Mouse (Mus musculus) large intestine, adult 2 months (tissue): ENCODE measurements around the gene 4933406M09Rik. TPM values are rescaled to one million over a fixed set of nuclear protein-coding genes. Genes with fewer than 3 reads are reported as not detected.

ENCODE experiments used
- DNase-seq: peaks from one replicate; pipeline ENCODE4 v3.0.0-alpha.2; 2012; ENCODE audit warnings: low read depth, low spot score
- WGBS: fragments of 180-500 bp; shearing (Covaris S2); methylation state at CpG from one replicate; pipeline ENCODE4 v1.1.7; 2018; 5-methylcytosine and 5-hydroxymethylcytosine counted together
- polyA plus RNA-seq: library from polyadenylated mRNA; depleted of rRNA; stranded (reverse); fragments of >200 nt; gene quantifications from 2 replicates; pipeline ENCODE4 v1.2.3, GENCODE M21; 2012

Gene 4933406M09Rik
- polyA plus RNA-seq, 1 experiment, result not detected

- WGBS, result 50% methylated on average over 9 of the region's 9 CpGs
- no peak for DNase-seq
These were observed 16.9 kb upstream of the 4933406M09Rik start for GRCm38 (mm10) chr1:134368777-134369337.

DNA sequence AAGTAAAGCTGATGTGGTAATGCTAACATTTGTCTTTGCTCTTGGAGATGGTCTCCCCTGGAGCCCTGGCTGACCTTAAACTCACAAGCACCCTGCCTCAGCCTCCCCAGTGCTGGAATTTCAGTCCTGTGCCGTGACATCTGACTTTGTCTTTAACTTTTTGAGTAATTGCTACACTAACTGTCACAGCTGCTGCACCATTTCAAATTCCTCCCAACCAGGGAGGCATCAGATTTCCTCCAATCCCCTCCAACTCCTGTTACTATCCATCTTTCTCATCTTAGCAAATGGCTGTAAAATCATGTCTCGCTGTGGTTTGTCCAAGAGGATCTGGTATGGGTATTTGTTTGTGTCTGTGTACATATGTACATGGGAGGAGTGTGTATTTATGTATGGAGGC lies 11.6 kb upstream of the 4933406M09Rik start:
- DNase-seq, result no peak
- WGBS, result 70% methylated on average over 2 of the region's 2 CpGs

DNA sequence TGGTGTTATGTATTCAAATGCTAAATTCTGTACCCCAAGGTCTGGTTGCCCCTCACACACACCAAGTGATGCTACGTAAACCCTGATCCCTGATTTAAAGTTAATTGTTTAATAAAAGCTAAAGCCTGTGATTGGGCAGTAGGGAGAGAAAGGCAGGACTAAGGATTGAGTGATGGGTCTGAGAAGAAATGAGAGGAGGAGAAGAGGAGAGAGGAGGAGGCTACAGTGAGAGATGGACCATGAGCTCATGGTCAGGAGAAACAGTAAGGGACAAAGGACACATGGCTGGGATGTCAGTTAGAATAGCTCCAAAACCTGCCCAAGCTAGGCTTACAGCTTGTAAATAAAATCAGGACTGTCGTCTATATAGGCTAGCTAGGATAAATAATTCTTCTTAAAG lies 4.7 kb upstream of the 4933406M09Rik start:
- 65% methylated on average over 2 of the region's 2 CpGs for whole genome bisulfite sequencing
- DNase-seq, result no peak

GRCm38 (mm10) chr1:134381795-134382625 lies 3.7 kb upstream of the 4933406M09Rik start:
- 2% methylated on average over 19 of the region's 19 CpGs for WGBS
- no peak for DNase-seq

DNA sequence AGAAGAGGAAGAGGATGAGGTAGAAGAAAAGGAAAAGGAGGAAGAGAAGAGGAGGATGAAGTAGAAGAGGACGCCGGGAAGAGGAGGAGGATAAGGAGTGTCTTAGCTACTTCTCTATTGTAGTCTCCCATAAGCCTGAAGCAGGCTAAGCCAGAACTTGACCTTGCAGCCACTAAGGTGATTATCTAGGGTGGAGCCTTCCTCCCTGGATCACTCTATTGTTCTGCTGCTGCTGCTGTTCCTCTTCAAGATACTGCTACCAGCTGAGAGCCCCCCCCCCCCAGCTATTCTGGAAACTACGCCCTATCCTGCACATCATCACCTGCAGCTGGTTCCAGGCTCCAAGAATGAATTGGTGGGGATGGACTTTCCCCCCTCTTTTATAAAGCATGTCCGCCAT lies 1.2 kb upstream of the 4933406M09Rik start:
- 75% methylated on average over 4 of the region's 4 CpGs for WGBS

GRCm38 (mm10) chr1:134385176-134385575 lies 564 bp upstream of the 4933406M09Rik start:
- DNase-seq, result no peak

More for the DNA sequence above, 1.2 kb upstream of the 4933406M09Rik start:
- no peak for DNase-seq

DNA sequence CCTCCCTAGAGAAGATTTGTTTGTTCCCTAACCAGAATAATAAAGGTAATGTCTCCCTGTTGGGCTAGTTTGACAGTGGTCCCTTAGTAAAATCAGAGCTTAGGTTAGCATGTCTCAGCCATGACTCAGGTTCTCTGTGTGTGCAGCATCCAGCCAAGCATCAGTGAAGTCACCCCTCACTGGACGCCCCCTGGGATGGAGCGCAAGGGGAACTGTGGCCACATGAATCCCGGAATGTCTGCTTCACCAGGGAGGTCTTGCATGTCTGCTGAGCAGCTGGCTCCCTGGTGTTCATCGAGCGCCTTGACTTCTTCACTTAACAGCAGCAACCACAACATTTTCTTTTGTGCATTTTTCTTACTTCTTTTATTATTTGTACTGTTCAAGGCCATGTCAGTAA lies 8.1 kb downstream of the 4933406M09Rik start:
- WGBS, result 58% methylated on average over 5 of the region's 5 CpGs
- no peak for DNase-seq

DNA sequence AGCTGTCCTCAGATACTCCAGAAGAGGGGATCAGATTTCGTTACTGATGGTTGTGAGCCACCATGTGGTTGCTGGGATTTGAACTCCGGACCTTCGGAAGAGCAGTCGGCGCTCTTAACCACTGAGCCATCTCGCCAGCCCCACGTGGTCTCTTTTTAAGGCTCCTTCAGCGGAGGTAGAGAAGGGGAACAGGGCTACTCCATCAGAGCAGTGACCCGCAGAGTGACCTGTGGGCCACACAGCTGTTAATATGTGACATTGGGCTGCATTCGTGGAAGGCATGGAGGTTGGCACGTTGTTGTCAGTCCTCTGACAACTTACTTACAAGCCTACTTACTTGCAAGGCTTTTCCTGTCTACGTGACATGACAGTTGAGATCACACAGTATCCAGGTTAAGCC lies 12.5 kb downstream of the 4933406M09Rik start:
- no peak for DNase-seq
- 90% methylated on average over 12 of the region's 12 CpGs for WGBS

GRCm38 (mm10) chr1:134399735-134400134 lies 14.0 kb downstream of the 4933406M09Rik start:
- DNase-seq, result no peak
- 64% methylated on average over 5 of the region's 5 CpGs for WGBS

DNA sequence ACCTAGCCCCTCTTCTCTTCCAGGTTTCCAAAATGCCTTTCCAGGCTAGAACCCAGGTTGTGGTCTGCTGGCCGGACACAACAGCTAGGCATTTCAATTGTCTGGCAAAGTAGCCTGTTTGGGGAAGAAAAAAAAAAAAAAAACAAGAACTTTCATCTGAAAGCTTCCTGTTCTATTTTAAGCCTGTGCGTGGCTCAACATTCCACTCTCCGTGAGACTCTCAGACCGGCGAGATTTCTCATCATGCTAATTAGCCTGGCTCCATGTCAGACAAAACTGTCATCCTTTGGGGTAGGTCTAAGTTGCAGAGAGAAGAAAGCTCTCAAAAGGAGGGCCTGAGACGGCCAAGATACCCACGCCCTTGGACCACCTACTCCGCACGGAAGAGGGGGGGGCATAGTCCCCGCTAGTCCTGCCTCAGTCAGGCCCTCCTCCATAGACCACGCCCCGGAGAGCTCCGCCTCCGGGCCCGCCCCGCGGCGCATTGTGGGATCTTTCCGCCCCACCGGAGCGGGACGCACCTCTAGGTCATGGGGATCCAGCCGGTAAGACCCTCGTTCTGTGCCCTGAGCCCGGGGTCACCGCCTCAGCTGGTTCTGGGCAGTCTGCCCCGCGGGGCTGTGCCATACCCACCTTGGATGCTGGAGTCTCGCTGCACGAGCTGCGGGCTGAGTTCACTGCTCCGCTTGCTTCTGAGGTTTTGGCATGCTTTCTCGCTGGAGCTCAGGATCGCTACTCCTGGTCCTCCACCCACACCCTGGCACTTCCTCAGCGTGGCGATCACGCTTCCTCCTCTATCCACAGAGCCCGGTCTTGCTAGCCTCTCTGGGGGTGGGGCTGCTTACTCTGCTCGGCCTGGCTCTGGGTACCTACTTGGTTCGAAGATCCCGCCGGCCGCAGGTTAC lies 20.0 kb downstream of the 4933406M09Rik start, which contains the start of gene Cyb5r1:
Gene Cyb5r1, plus strand, starts transcription at position 51 of the 905 bp plus-strand sequence.
- DNase-seq, result no peak
- under 1% methylated on average over 43 of the region's 43 CpGs for WGBS

DNA sequence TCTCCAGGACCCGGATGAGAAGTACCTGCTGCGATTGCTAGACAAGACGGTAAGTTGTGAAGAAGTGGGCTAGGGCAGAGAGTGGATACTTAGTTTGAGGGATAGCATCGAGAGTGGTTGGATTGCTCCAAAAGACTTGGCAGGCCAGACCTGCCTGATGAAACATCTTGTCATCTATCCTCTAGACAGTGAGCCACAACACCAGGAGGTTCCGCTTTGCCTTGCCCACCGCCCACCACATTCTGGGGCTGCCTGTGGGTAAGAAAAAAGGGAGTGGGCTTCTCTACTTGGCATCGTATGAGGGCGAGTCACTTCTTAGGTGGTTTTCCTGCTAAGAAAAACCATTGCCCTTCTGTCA lies 20.7 kb downstream of the 4933406M09Rik start:
- WGBS, result 20% methylated on average over 8 of the region's 8 CpGs

DNA sequence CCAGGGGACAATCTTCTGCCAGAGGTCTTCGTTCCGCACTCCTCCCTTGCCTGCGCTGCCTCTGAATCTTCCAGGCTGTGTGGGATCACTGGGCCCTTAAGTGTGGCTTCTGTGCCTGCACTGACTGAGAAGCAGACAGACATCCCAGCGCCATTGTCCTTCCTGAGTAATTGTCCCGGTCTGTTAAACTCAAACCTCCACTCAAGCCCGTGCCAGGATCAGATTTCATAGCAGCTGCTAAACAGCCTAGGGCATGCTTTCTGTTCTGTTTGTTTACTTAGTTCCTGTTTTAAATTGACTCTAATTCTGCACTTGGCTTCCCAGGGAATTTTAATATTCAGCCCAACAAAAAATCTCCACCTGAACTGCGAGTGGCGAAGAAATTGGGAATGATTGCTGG lies 22.3 kb downstream of the 4933406M09Rik start:
- 82% methylated on average over 8 of the region's 8 CpGs for WGBS
- DNase-seq, result no peak

More for the DNA sequence above, 20.7 kb downstream of the 4933406M09Rik start:
- DNase-seq, result no peak

GRCm38 (mm10) chr1:134411706-134412629 lies 26.2 kb downstream of the 4933406M09Rik start:
- DNase-seq, result no peak
- WGBS, result 91% methylated on average over 9 of the region's 9 CpGs

- WGBS, result 23% methylated on average over 2 of the region's 2 CpGs
- no peak for DNase-seq
These were observed 28.3 kb downstream of the 4933406M09Rik start for GRCm38 (mm10) chr1:134414038-134414437.

- 9% methylated on average over 11 of the region's 11 CpGs for WGBS
These were observed 28.9 kb downstream of the 4933406M09Rik start for GRCm38 (mm10) chr1:134414501-134415167.

GRCm38 (mm10) chr1:134415168-134415831 lies 29.6 kb downstream of the 4933406M09Rik start, which contains the start of gene Adipor1:
Adipor1 (plus strand) TSS chr1:134415378.
- peak; percentile 88 for DNase-seq
- WGBS, result under 1% methylated on average over 77 of the region's 77 CpGs

More at GRCm38 (mm10) chr1:134414501-134415167, 28.9 kb downstream of the 4933406M09Rik start:
- DNase-seq, result no peak

DNA sequence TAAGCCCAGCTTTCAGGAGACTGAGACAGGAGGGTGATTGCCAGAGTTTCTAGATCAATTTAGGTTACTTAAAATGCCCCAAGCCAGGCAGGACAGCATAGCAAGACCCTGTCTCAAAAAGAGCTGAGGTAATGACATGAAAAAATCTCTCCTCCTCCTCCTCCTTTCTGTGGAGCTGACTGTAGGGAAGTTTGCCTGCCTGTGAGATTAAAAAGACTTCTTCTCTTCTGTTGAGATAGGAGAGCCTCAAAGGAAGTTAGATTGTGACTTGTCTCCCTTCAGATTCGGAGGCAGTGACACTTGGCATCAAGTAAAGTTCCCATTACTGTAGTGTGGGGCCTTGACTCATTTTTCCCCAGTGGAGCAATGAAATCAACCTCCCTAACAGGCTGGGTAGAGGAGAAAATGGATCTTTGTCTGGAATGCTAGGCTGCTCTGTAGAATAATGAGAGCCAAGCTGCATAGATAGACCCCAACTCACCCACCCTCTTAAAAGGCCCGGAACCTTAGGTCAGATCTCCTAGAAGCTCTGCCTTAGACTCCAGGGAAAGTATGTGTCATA lies 32.8 kb downstream of the 4933406M09Rik start:
- 27% methylated on average over 2 of the region's 2 CpGs for WGBS
- DNase-seq, result no peak

GRCm38 (mm10) chr1:134419176-134419575 lies 33.4 kb downstream of the 4933406M09Rik start:
- no peak for DNase-seq
- 12% methylated on average over 1 of the region's 1 CpGs for WGBS
